Mouse (Mus musculus): Measurements from ENCODE around the gene 1700028J19Rik.

1700028J19Rik gene

GRCm38 (mm10) chr7:44246055-44246983 lies at the start of gene 1700028J19Rik, which contains the start of gene 2410002F23Rik:
1700028J19Rik (minus strand) TSS chr7:44246695.
2410002F23Rik (plus strand) TSS chr7:44246722.
- peak; percentile 94 for DNase-seq (ENCODE audit: inconsistent ontology term)

DNA sequence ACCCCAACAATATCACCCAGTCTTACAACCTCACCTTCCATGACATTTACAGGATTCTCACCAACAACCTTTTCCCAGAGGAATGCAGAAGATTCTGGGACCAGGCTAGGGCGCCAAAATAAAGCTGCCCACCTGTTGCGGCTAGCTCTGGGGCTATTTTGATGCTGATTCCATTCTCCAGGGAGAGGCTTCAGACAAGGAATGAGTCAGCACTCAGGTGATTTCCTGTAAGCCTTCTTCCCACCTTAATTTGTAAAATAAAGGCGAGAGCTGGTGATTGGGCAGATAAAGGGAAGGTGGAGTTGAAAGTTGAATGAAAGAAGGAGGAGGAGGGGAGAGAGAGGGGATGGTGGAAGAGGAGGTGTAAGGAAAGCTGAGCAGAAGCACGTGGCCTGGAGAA lies 44.9 kb upstream of the 1700028J19Rik start:
- no peak for DNase-seq (ENCODE audit: inconsistent ontology term)

- no peak for DNase-seq (ENCODE audit: inconsistent ontology term)
Measured at GRCm38 (mm10) chr7:44290986-44291385, 44.5 kb upstream of the 1700028J19Rik start.

DNA sequence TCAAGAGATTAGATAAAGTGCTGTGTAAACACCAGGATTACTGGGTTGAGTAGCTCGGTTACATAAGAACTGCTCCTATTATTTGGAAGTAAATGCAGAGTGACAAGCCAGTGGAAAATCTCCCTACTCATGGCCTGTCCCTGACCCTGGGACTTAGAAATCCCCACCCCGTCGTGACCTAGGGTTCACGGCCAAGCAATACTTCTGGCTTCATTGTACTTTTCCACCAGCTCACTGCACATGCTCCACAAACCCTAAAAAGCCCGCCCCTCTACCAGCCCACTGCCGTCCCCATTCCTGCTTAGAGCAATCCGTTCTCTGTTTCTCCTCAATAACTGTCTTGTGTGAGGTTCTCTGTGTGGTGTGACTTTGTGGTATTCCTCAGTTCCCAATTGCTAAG lies 41.3 kb upstream of the 1700028J19Rik start:
- no peak for DNase-seq (ENCODE audit: inconsistent ontology term)

- DNase-seq (ENCODE audit: inconsistent ontology term) = no peak
Measured at GRCm38 (mm10) chr7:44281586-44281985, 35.1 kb upstream of the 1700028J19Rik start.

GRCm38 (mm10) chr7:44280959-44281358 lies 34.5 kb upstream of the 1700028J19Rik start:
- no peak for DNase-seq (ENCODE audit: inconsistent ontology term)

GRCm38 (mm10) chr7:44277250-44277622 lies 30.7 kb upstream of the 1700028J19Rik start:
- DNase-seq (ENCODE audit: inconsistent ontology term) = no peak

GRCm38 (mm10) chr7:44276461-44277249 lies 30.2 kb upstream of the 1700028J19Rik start:
- no peak for DNase-seq (ENCODE audit: inconsistent ontology term)

DNA sequence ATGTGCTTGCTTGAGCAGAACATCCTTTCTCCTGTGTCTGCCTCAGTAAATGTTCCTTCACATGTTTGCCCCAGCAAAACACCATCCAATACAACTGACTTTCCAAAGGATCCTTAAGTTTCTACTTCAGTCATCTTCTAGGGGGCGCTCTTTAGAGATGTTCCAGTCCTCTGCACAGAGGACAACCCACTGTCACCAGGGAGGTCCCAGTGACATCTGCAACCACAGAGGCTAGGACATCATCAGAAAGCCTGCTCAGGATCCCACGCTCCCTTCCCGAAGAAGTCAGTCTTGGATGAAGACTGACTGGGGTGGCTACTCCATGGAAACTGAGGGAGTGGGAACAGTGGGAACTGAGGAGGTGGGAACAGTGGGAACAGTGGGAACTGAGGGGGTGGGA lies 29.1 kb upstream of the 1700028J19Rik start:
- no peak for DNase-seq (ENCODE audit: inconsistent ontology term)

DNA sequence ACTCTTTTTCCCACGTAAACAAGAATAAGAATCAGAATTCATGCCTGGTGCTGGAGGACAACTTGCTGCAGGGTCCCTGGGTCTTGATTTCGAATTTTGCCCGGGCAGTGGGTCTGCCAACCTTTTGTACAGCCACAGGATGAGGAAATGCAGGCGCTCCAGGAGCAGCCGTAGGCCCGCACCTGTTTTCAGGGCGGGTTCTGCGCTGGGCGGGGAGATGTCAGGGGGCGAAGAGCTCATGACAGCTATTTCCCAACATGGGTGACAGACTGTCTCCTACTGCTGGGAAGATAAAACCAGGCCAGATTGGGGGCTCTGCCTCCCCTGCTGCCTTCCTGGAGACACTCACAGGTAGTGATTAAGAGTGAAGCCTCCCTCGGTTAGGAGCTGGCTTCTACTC lies 27.6 kb upstream of the 1700028J19Rik start:
- DNase-seq (ENCODE audit: inconsistent ontology term) = no peak

DNA sequence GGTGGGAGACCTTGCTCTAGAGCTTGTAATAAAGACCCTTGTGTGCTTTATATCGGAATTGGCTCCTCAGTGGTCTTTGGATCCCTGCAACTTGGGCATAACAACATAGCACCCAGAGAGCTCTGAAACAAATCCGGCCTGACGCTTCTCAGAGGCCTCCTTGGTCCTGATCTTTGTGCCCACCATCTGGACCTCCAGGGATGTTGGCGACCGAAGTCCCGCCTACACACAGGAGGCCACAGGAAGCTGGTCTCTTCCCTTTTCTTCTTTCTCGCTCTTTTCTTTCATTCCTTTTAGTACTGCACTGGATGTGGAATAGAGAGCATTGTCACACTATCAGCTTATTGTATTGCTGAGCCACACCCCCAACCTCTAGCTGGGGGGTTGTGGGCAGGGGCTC lies 27.0 kb upstream of the 1700028J19Rik start:
- no peak for DNase-seq (ENCODE audit: inconsistent ontology term)

- DNase-seq (ENCODE audit: inconsistent ontology term) = no peak
Measured at GRCm38 (mm10) chr7:44272546-44272945, 26.1 kb upstream of the 1700028J19Rik start.

- DNase-seq (ENCODE audit: inconsistent ontology term) = no peak
Measured at GRCm38 (mm10) chr7:44271309-44271708, 24.8 kb upstream of the 1700028J19Rik start.

DNA sequence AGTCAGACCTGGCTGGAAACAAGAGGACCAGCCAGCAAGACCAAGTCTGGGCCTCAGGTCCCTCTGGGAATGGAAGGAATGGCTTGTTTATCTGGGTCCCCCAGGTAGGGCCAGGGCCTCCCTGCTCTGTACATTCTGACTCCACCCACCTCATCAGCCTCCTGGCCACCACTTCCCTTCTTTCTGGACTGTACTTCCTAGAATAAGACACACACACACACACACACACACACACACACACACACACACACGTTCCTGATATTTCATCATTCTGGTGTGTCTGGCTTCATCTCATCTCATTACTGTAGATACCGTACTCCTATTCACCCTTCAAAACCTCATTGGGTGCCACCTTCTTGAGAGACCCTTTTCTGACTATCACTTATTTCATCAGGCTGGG lies 22.9 kb upstream of the 1700028J19Rik start:
- DNase-seq (ENCODE audit: inconsistent ontology term) = no peak

DNA sequence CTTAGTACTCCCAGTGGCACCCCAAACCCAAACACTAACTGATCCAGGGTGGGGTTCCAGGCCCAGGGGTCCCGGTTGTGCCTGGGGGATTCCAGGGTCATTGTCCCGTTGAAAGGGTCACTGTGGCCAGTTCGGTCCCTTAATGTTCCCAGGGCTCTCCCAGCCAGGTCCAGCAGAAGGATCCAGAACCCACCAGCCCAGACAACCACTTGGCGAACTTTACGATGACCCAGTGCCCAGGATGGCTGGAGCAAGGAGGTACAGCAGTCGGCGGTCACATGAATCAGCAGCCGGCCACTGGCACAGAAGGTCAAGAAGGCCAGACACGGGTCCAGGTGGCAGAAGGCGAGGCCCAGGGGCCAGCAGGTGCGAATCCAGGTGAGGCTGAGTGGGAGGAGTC lies 21.6 kb upstream of the 1700028J19Rik start:
- DNase-seq (ENCODE audit: inconsistent ontology term) = no peak

DNA sequence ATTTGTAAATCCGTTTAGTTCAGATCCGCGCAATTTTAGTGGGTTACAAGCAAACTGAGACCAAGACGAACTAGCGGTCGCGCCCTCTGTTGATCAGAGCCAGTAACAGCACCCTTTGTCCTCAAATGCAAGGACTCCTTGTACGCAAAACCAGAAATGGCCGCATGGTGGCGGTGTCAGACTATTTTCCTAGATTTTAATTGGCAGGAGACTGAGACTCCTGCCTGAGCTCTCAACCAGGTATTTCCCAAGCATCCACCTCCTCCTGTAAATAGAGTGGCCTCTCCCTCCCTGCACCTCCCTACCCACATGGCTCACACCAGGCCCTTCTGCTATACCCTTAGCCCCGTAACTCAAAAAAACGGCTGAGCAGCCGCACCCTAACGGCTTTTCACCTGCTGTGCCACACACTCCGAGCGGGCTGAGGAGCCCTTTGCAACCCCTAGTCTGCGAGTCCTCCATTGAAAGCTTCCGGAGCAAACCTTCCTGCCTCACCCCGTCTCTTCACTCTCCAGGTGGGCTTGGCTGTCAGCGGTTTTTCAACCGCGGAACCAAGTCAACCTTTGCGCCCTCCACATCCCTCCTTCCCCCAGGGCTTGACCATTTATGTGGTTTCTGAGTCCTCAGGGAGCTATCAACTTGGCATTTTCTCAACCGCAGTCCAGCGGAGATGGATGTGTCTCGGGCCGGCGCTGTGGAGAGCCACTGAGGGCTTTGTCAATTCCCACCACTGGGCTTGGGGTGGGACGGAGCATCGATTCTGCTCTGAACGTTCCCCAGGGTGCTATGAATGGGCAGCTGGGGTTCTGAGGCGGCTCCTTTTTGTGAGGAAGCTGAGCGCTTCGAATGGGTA lies 16.5 kb upstream of the 1700028J19Rik start:
- DNase-seq (ENCODE audit: inconsistent ontology term) = peak; percentile 86

DNA sequence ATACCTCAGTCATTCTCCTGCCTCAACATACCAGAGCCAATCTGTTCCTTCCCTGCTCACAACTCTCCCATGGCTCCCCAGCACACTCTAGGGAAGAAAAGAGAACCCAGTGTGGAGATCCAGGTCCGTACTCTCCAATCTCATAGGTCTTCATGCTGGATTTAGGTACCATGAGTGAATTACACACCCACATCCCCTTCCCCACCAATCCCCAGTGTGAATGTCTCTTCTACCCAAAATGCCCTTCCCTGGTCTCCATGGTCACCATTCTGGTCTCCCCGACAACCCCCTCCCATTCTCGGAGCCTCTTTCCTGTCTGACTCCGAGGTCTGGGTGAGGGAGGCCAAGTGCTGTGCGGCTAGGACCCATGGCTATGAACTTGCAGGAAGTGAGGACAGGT lies 14.7 kb upstream of the 1700028J19Rik start, which contains the start of gene Gm15517:
Gene Gm15517, plus strand, starts transcription at position 301 of the 400 bp plus-strand sequence.
- no peak for DNase-seq (ENCODE audit: inconsistent ontology term)

DNA sequence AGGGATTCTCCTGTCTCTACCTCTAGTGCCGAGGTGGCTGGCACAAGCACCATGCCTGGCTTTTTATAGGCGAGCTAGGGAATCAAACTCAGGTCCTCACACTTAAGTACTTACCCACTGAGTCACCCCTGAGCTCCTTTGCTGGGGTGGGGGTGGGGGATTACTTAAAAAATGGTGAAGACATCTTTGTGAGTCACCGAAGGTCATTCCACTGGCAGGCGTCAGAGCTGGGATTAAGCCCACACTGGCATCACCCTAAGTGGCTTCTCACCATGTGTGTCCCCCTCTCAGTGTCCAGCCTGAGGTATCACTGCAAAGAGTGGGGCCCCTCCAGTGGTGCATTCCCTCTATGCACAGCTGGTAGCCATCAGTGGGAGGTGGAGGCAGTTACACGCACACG lies 13.9 kb upstream of the 1700028J19Rik start:
- peak; percentile 7 for DNase-seq (ENCODE audit: inconsistent ontology term)

- DNase-seq (ENCODE audit: inconsistent ontology term) = no peak
Measured at GRCm38 (mm10) chr7:44257278-44257677, 10.8 kb upstream of the 1700028J19Rik start, which contains the start of gene Acp4. Acp4 (minus strand) TSS chr7:44257378.

DNA sequence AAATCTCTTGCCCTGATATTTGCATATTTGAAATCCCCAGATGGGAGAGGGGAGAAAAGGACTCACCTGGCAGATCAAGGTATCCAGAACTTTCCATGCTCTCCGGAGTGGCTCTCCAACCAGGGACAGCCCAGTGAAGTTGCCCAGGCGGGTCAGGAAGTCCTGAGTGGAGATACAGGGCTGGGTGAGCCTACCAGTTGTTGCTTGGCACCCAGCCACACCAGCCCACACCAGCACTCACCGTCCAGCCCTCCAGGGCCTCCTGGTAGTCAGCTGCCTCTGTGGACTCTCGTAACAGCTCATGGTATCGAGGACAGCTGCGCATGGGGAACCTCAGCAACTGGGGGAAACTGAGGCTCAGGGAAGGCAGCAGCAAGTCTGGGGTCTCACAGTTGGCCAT lies 8.4 kb upstream of the 1700028J19Rik start:
- DNase-seq (ENCODE audit: inconsistent ontology term) = no peak

GRCm38 (mm10) chr7:44253023-44253616 lies 6.6 kb upstream of the 1700028J19Rik start:
- DNase-seq (ENCODE audit: inconsistent ontology term) = no peak

Data from Muller cell, postnatal 12 days (primary cell).